Mouse (Mus musculus): ENCODE data around the gene Usp48. TPM values are rescaled to one million over a fixed set of nuclear protein-coding genes. Genes with fewer than 3 reads are reported as not detected.

Usp48 gene
- total and polyA plus RNA-seq, 3 experiments = 28.5 to 77.8 (median 36.6) TPM

- Histone ChIP-seq H3K36me3 (replicated peaks in 1 of 2; ENCODE audit: control insufficient read depth in 1 of 2, insufficient read depth in 1 of 2, low read length in 1 of 2) (no peaks in the 10 kb centered on the region), H3K4me2 (ENCODE audit: insufficient read depth, low read depth, poor library complexity, severe bottlenecking) (no peak overlapping the region), H3K27me3 (replicated peaks) (peaks cover 87% of the 10 kb centered on the region), H3K4me3 (replicated peaks in 1 of 3; ENCODE audit: low read depth in 2 of 3, low read length in 2 of 3, poor library complexity in 1 of 3) (no peak overlapping the region), H3K27ac (ENCODE audit: insufficient read depth, low read depth) (no peak overlapping the region), H3K9ac (ENCODE audit: insufficient read depth, low read depth) (no peak overlapping the region), H3K9me3 (replicated peaks; ENCODE audit: low read length) (peaks cover 3% of the 10 kb centered on the region), H3K79me2 (replicated peaks; ENCODE audit: control insufficient read depth, extremely low read depth, insufficient read depth, poor library complexity, severe bottlenecking) (no peaks in the 10 kb centered on the region), H3K4me1 (ENCODE audit: control insufficient read depth in 1 of 2, insufficient read depth in 2 of 2) (no peaks in the 10 kb centered on the region)
- DNase-seq (ENCODE audit: extremely low read depth) = no peak
- TF ChIP-seq EP300 (IDR thresholded peaks at IDR 0.05; ENCODE audit: low read length) (no peak), RCOR1 (conservative IDR thresholded peaks at IDR 0.05; ENCODE audit: low read depth, low read length) (no peak), TBP (conservative IDR thresholded peaks at IDR 0.05; ENCODE audit: low read depth, low read length) (no peak), ZNF384 (IDR thresholded peaks at IDR 0.05; ENCODE audit: low read depth, low read length) (no peak), CTCF (conservative IDR thresholded peaks at IDR 0.05 in 1 of 2, IDR thresholded peaks at IDR 0.05 in 1 of 2; ENCODE audit: low read depth in 2 of 2, low read length in 2 of 2) (no peak), USF1 (IDR thresholded peaks at IDR 0.05; ENCODE audit: low read depth, low read length) (no peak), POLR2AphosphoS2 (IDR thresholded peaks at IDR 0.05; ENCODE audit: low read depth, low read length) (no peak), TCF12 (IDR thresholded peaks at IDR 0.05; ENCODE audit: low read depth, low read length) (no peak), ZC3H11A (IDR thresholded peaks at IDR 0.05; ENCODE audit: low read depth, low read length) (no peak)
- dilution Hi-C loops (cut with MboI; ENCODE audit: extremely low pct_ligation_motif_present, extremely low pct_unique_long_range_greater_than_20kb, low sequenced_read_pairs) = no loop called here
- in situ Hi-C loops (cut with MboI; ENCODE audit: low pct_ligation_motif_present, low pct_unique_long_range_greater_than_20kb, low sequenced_read_pairs) = no loop called here
These were observed 102.3 kb downstream of the Usp48 start for GRCm38 (mm10) chr4:137695900-137696299.

- Histone ChIP-seq H3K36me3 (replicated peaks in 1 of 2; ENCODE audit: control insufficient read depth in 1 of 2, insufficient read depth in 1 of 2, low read length in 1 of 2) (no peaks in the 10 kb centered on the region), H3K4me3 (replicated peaks in 1 of 3; ENCODE audit: low read depth in 2 of 3, low read length in 2 of 3, poor library complexity in 1 of 3) (no peak overlapping the region), H3K27me3 (replicated peaks) (peaks cover 85% of the 10 kb centered on the region), H3K9ac (ENCODE audit: insufficient read depth, low read depth) (no peak overlapping the region), H3K79me2 (replicated peaks; ENCODE audit: control insufficient read depth, extremely low read depth, insufficient read depth, poor library complexity, severe bottlenecking) (no peaks in the 10 kb centered on the region), H3K9me3 (replicated peaks; ENCODE audit: low read length) (peaks cover 3% of the 10 kb centered on the region), H3K4me2 (ENCODE audit: insufficient read depth, low read depth, poor library complexity, severe bottlenecking) (no peak overlapping the region), H3K27ac (ENCODE audit: insufficient read depth, low read depth) (no peak overlapping the region), H3K4me1 (ENCODE audit: control insufficient read depth in 1 of 2, insufficient read depth in 2 of 2) (no peaks in the 10 kb centered on the region)
- DNase-seq (ENCODE audit: extremely low read depth) = no peak
- dilution Hi-C loops (cut with MboI; ENCODE audit: extremely low pct_ligation_motif_present, extremely low pct_unique_long_range_greater_than_20kb, low sequenced_read_pairs) = no loop called here
- in situ Hi-C loops (cut with MboI; ENCODE audit: low pct_ligation_motif_present, low pct_unique_long_range_greater_than_20kb, low sequenced_read_pairs) = no loop called here
- TF ChIP-seq NRF1 (IDR thresholded peaks at IDR 0.05; ENCODE audit: low read depth, low read length) (no peak), KAT2A (IDR thresholded peaks at IDR 0.05; ENCODE audit: insufficient replicate concordance, low read length) (no peak), JUN (IDR thresholded peaks at IDR 0.05; ENCODE audit: insufficient read depth, low read depth, low read length) (no peak), ETS1 (conservative IDR thresholded peaks at IDR 0.05; ENCODE audit: low read depth, low read length) (no peak), POLR2A (IDR thresholded peaks at IDR 0.05; ENCODE audit: low read depth, low read length) (no peak), GABPA (IDR thresholded peaks at IDR 0.05; ENCODE audit: insufficient replicate concordance, low read depth, low read length) (no peak), JUND (conservative IDR thresholded peaks at IDR 0.05; ENCODE audit: low read depth, low read length) (no peak), ELF1 (IDR thresholded peaks at IDR 0.05; ENCODE audit: low read depth, low read length) (no peak), TCF12 (IDR thresholded peaks at IDR 0.05; ENCODE audit: low read depth, low read length) (no peak), HCFC1 (IDR thresholded peaks at IDR 0.05; ENCODE audit: low read depth, low read length) (no peak), MAX (IDR thresholded peaks at IDR 0.05; ENCODE audit: low read length) (no peak), MYC (IDR thresholded peaks at IDR 0.05; ENCODE audit: low read depth, low read length) (no peak), CHD2 (IDR thresholded peaks at IDR 0.05; ENCODE audit: low read length) (no peak)
These were observed 103.8 kb downstream of the Usp48 start for GRCm38 (mm10) chr4:137697156-137697885.
